Mouse (Mus musculus) right cerebral cortex, postnatal 4 days (tissue): Measurements from ENCODE around the gene Dnah9.

Experiments
- DNase-seq: peaks from one replicate; pipeline ENCODE4 v3.0.0-alpha.2; 2022

Gene Dnah9

DNA sequence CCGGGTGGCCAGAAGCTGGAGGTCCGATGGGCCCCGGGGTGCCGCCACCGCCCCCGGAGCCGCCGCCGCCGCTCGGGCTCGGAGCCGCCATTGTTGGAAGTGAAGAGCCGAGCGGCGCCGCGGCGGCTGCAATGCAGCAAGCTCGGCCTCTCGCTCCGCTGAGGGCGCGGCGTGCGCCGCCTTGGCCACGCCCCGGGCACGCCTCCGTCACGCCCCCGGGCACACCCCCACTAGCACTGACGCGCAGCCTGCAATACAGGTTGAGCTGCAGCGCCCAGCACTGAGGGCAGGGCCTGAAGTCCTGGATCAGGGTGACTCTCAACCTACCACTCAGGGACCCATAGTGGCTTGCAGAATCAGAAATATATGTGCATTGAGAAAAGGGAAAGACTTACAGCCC, 380.2 kb downstream of the Dnah9 start, which contains the start of gene Map2k4:
Map2k4 (minus strand) TSS at position 144 of the 400 bp plus-strand sequence.
- DNase-seq: peak; percentile 88

DNA sequence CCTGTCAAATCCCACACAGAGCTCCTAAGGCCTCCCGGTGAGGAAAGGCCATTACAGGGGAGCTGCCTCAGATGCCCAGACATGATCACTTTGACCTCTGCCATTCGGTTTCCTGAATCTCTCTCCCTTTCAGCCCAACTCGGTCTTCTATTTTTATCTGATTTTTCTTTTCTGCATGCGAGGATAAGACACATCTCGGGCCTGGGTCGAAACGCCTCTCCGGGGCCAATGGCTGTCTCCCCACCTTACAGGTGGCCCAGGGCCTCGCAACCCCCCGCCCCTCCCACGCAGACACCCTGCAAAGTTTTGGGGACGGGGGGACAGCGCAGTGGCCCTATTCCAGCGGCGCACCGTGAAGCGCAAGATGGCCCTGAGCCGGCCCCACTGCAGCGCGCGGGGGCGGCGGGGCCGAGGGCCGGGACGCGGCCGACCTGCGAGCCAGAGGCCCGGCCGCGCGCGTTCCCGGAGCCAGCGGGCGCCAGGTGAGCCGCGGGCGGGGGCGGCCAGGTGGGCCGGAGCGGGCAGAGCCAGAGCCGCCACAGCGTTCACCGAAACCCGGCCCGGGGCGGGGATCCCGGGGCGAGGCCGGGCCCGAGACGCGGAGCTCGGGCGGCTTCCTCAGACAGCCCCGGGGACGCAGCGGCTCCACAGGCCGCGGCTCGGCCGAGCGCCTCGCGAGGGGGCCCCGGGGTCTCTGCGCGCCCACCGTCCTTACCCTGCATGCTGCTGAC, 380.8 kb downstream of the Dnah9 start:
- DNase-seq: peak; percentile 17

DNA sequence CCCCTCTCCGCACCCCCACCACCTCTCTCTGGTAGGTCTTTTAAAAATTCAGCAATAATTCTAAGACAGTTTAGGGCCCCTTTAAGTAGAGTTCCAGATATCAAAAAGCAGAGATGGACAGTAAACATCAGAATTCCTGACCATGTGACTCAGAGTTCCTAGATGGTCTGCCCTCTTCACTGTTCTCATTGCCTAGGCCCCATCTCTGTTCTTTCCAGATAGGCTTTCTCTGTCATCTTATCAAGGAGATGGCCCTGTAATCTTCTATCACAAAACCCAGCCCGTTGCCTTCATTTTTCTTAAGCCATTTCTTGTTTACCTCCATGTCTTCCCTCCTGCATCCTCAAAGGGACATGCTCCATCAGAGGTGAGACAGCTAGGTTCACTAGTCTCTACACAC, 382.2 kb downstream of the Dnah9 start:
- DNase-seq: no peak

DNA sequence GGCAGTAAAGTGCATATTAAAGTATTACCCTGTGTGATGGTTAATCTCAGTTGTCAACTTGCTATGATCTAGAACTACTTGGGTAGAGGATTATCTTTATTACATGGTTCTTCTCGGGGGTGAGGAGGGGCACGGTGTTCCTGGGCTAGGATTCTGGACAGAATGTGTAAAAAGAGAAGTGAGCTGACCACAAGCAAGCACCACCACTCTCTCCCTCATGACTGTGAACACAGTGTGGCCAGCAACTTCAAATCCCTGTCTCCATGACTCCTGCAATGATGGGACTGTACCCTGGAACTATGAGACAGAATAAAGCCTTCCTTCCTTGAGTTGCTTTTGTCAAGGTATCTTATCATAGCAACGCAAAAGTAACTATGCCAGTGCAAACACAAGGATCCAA, 386.8 kb downstream of the Dnah9 start:
- no peak for DNase-seq
